Mouse (Mus musculus) skeletal muscle tissue, postnatal 0 days (tissue): ENCODE results near the gene Abcb6. TPM values are rescaled to one million over a fixed set of nuclear protein-coding genes. Genes with fewer than 3 reads are reported as not detected.

Experiments used
- microRNA-seq, 2 experiments: library from miRNA; unstranded; fragments of <30 nt; microRNA quantifications; one replicate each; pipeline ENCODE4; 2016
- polyA plus RNA-seq: library from polyadenylated mRNA; unstranded; fragments of >200 nt; fragmentation: Nextera tagmentation; extraction: Ambion mirVana; gene quantifications from 2 replicates; pipeline ENCODE4 v1.2.1, GENCODE M21; 2015

Abcb6 gene
- polyA plus RNA-seq, result 38.0 and 41.5 TPM in 2 replicates

GRCm38 (mm10) chr1:75180105-75180590 is at the start of gene Abcb6:
Gene Abcb6 (minus strand): TSS chr1:75180392.

GRCm38 (mm10) chr1:75219531-75219930 is 39.3 kb upstream of the Abcb6 start, which contains the start of gene Tuba4a:
Gene Tuba4a (minus strand): TSS chr1:75219865.

GRCm38 (mm10) chr1:75210136-75211087 is 30.2 kb upstream of the Abcb6 start, which contains the start of the genes Glb1l and Stk16:
Gene Glb1l (minus strand): TSS chr1:75210813.
Gene Stk16 (plus strand): TSS chr1:75210838.

GRCm38 (mm10) chr1:75191622-75192402 is 11.6 kb upstream of the Abcb6 start, which contains the start of the genes Ankzf1 and Atg9a:
Gene Ankzf1 (plus strand): TSS chr1:75192151.
Gene Atg9a (minus strand): TSS chr1:75192196.

DNA sequence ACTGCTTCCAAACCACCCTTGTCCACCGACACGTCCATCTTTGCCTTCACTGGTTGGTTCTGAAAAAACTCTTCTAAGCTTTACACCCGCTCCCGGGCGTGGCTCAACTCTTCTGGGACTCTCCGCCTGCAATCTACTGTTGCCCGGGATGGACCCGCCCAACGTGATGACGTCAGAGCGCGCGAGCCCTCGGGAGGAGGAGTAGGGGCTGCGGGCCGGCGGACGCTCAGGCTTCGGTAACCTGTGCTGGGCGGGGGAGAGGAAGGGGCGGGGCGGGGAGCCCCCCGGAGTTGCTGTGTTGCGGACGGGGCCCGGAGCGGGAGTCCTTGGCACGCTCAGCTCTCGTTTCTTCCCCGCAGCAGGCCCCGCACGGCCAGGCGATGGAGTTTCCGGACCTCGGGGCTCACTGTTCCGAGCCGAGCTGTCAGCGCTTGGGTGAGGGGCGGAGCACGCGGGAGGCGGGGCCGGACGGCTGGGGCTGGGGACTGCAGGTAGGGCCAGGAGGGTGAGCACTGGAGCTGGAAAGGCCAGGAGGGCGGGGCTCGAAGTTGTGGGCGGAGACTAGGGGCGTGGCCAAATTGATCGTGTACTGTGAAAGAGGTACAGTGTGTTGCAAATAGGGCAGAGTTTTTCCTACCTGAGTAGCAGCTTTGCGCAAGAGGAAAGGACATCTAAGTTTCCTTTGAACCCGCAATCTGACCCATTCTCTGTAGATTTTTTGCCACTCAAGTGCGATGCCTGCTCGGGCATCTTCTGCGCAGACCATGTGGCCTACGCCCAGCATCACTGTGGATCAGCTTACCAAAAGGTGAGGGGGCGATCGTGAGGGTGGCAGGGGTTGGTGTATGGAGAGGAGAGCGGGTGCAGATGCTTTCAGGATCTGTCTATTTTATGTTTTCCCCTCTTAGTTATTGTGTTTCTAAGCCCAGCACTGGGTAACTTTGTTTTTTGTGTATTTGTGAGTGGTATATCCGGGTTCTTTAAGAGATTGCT is 11.4 kb downstream of the Abcb6 start, which contains the start of gene Zfand2b:
Zfand2b (plus strand) TSS at position 175 of the 993 bp plus-strand sequence.

GRCm38 (mm10) chr1:75142301-75143261 is 37.6 kb downstream of the Abcb6 start, which contains the start of the genes Cnppd1 and Retreg2:
Gene Cnppd1 (minus strand): TSS chr1:75142711.
Gene Retreg2 (plus strand): TSS chr1:75142778.

DNA sequence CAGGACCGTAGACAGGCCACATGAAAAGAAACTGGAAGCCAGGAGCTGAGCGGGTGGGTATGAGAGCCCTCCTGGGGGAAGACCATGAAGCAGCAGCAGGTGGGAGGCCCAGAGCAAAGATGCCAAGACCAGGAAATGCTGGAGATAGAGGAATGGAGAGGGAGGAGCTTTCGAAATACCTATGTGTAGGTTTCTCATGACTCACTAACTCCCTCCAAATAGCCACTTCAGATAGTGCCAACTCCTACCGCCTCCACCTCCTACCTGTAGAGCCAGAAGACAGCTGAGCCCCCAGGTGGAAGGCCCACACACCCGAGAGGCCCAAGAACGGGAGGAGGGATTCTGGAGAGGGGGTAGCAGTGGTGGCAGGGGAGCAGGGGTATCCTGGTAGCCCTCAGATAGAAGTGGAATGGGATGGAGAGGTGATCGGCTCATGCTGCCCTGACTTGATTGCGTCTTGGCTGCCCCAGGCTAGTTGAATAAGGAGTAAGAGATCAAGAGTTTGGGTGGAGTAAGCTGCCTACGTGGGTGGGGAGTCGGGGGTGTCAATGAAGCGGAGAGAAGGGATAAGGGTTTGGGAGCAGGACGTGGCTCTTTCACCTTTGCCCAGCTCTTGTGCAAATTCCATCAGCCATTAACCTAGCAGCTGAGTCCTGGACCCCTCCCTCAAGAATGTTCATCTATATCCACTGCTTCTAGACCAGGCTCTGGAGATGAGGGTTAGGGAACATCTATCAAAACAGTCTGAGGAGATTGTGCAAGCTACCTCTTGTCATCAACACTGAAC is 46.6 kb downstream of the Abcb6 start, which contains the start of gene Slc23a3:
Slc23a3 (minus strand) TSS at position 470 of the 787 bp plus-strand sequence.

DNA sequence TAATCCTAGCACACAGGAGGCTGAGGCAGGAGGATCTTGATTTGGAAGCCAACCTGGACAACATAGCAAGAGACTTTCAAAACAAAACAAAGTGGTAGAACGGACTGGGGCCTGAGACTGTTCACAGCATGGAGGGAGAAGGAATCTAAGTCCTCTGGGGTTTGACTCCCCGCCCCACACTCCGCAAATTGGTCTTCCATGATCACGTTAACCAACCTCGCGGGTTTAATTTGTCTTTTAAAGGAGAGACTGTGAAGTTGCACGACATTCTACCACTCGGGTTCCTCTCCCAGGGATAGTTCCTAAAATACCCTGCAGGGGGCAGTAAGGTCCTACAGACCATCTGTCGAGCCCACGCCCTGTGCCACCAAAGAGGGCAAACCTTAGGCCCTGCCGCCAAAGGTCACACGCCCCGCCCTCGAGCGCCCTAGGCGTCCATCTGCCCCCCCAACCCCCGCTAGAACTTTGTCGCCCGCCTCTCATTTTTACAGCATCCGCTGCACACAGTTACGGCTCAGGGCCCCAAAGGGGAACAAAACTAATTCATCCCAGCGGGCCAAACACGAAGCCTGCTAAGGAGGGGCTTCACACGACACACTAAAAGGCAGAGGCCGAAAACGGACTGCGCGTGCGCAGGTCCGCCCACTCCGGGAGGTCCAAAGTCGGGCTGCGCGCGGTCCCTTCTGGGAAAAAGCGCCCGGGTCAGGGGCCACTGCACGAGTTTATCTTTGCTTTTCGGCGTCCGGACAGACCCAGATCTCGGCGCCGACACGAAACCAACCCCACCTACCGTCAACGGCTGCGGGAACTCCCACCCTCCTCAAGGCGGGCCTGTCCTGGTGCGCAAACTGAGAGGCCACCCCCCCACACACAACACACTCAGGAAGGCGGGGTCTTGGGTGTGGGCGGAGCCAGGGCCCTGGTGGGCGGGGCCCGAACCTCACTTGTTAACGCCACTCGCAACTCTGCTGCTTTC is 55.6 kb downstream of the Abcb6 start, which contains the start of gene Nhej1:
Nhej1 (minus strand) TSS at position 855 of the 976 bp plus-strand sequence.

Small RNAs within 50 kb of the gene (microRNA-seq; reads per million reads assigned to microRNA genes)
- 0 reads per million in 2 experiments for gene Gm27943

Other genes starting within 250 kb of the Abcb6 start
- not detected in 2 replicates for gene Cfap65, start 244.8 kb downstream of the Abcb6 start, polyA plus RNA-seq
- gene Ihh, start 228.7 kb downstream of the Abcb6 start, polyA plus RNA-seq, result 0.32 TPM in 1 of 2 replicates, not detected in the other
- gene Nhej1, start 55.2 kb downstream of the Abcb6 start, polyA plus RNA-seq, result 7.6 and 9.8 TPM in 2 replicates
- gene Slc23a3, start 46.5 kb downstream of the Abcb6 start, polyA plus RNA-seq, result 0.09 and 0.15 TPM in 2 replicates
- gene Cnppd1, start 37.7 kb downstream of the Abcb6 start, polyA plus RNA-seq, result 30.1 and 31.4 TPM in 2 replicates
- 20.3 and 22.1 TPM in 2 replicates for gene Retreg2, start 37.6 kb downstream of the Abcb6 start, polyA plus RNA-seq
- gene Zfand2b, start 11.7 kb downstream of the Abcb6 start, polyA plus RNA-seq, result 23.6 and 26.7 TPM in 2 replicates
- 10.5 and 11.8 TPM in 2 replicates for gene Ankzf1, start 11.8 kb upstream of the Abcb6 start, polyA plus RNA-seq
- 29.1 and 34.9 TPM in 2 replicates for gene Atg9a, start 11.8 kb upstream of the Abcb6 start, polyA plus RNA-seq
- gene Glb1l, start 30.4 kb upstream of the Abcb6 start, polyA plus RNA-seq, result 4.6 and 5.3 TPM in 2 replicates
- 43.6 and 48.1 TPM in 2 replicates for gene Stk16, start 30.4 kb upstream of the Abcb6 start, polyA plus RNA-seq
- 163 and 207 TPM in 2 replicates for gene Tuba4a, start 39.5 kb upstream of the Abcb6 start, polyA plus RNA-seq
- gene A630095N17Rik, start 51.7 kb upstream of the Abcb6 start, polyA plus RNA-seq, result not detected in 2 replicates
- 27.1 and 28.1 TPM in 2 replicates for gene Dnajb2, start 56.0 kb upstream of the Abcb6 start, polyA plus RNA-seq
- 0.11 and 0.13 TPM in 2 replicates for gene Ptprn, start 84.1 kb upstream of the Abcb6 start, polyA plus RNA-seq
- 0.21 TPM in 1 of 2 replicates, not detected in the other for gene Resp18, start 98.0 kb upstream of the Abcb6 start, polyA plus RNA-seq
- 103 and 105 TPM in 2 replicates for gene Dnpep, start 137.6 kb upstream of the Abcb6 start, polyA plus RNA-seq
- gene Des, start 179.9 kb upstream of the Abcb6 start, polyA plus RNA-seq, result 2,318 and 2,325 TPM in 2 replicates
- 12.7 and 16.2 TPM in 2 replicates for gene Speg, start 194.9 kb upstream of the Abcb6 start, polyA plus RNA-seq